Mouse (Mus musculus) ES-Bruce4 (cell line): ENCODE results near the gene Ldhd. TPM values are rescaled to one million over a fixed set of nuclear protein-coding genes. Genes with fewer than 3 reads are reported as not detected.

Source experiments
- H3K27ac ChIP-seq: 2 replicates; pipeline ENCODE4 v1.5.1; 2012; ENCODE audit warnings: low read length, inconsistent platforms; ENCODE audit not compliant: insufficient read depth
- H3K27me3 ChIP-seq: 2 replicates; pipeline ENCODE4 v1.6.1; 2012; ENCODE audit warnings: mild to moderate bottlenecking, low read length, inconsistent platforms; ENCODE audit not compliant: control insufficient read depth, poor library complexity, insufficient read depth, severe bottlenecking
- H3K36me3 ChIP-seq: 2 replicates; pipeline ENCODE4 v1.6.1; 2012; ENCODE audit warnings: inconsistent platforms, mild to moderate bottlenecking, low read length, moderate library complexity; ENCODE audit not compliant: control insufficient read depth, poor library complexity, insufficient read depth, severe bottlenecking
- H3K4me1 ChIP-seq: one replicate; pipeline ENCODE4 v1.8.1; 2011; ENCODE audit warnings: low read length; ENCODE audit not compliant: control insufficient read depth, insufficient read depth
- H3K4me3 ChIP-seq: 2 replicates; pipeline ENCODE4 v1.5.1; 2011; ENCODE audit warnings: low read depth, mild to moderate bottlenecking, low read length
- H3K9ac ChIP-seq: 2 replicates; pipeline ENCODE4 v1.6.1; 2012; ENCODE audit warnings: low read depth, mild to moderate bottlenecking, inconsistent platforms; ENCODE audit not compliant: poor library complexity, severe bottlenecking
- H3K9me3 ChIP-seq: replicated peaks from 2 replicates; pipeline ENCODE4 v1.6.1; 2012; ENCODE audit warnings: mild to moderate bottlenecking, low read length, inconsistent platforms; ENCODE audit not compliant: control insufficient read depth, poor library complexity, insufficient read depth, severe bottlenecking
- CTCF ChIP-seq: IDR thresholded peaks from one replicate; pipeline ENCODE4 v1.8.1; 2011; ENCODE audit warnings: low read depth, low read length
- EP300 ChIP-seq: IDR thresholded peaks from 2 replicates; pipeline ENCODE4 v1.6.1; 2011; ENCODE audit warnings: low read depth, low read length; ENCODE audit not compliant: insufficient read depth
- POLR2A ChIP-seq: IDR thresholded peaks from one replicate; pipeline ENCODE4 v1.8.1; 2011; ENCODE audit warnings: low read length; ENCODE audit not compliant: insufficient read depth
- polyA plus RNA-seq: library from polyadenylated mRNA; stranded (reverse); fragments of >200 nt; gene quantifications from 2 replicates; pipeline ENCODE4 v1.2.4, GENCODE M21; 2011; ENCODE audit warnings: low read depth; ENCODE audit not compliant: missing spikeins, insufficient read depth, insufficient read length

Ldhd gene
- polyA plus RNA-seq, 1 experiment, result 1.7 TPM

- no peak for TF ChIP-seq POLR2A
Measured at GRCm38 (mm10) chr8:111604986-111605385, 25.2 kb downstream of the Ldhd start.

GRCm38 (mm10) chr8:111602050-111602449, 28.1 kb downstream of the Ldhd start:
- no peak overlapping the region for H3K9ac ChIP-seq

More at GRCm38 (mm10) chr8:111604986-111605385, 25.2 kb downstream of the Ldhd start:
- H3K9ac ChIP-seq, result no peak overlapping the region
- no peaks in the 10 kb centered on the region for H3K9me3 ChIP-seq
- no peaks in the 10 kb centered on the region for H3K4me1 ChIP-seq
- no peak overlapping the region for H3K4me3 ChIP-seq
- no peaks in the 10 kb centered on the region for H3K27me3 ChIP-seq
- no peak overlapping the region for H3K27ac ChIP-seq
- H3K36me3 ChIP-seq, result peaks cover 4% of the 10 kb centered on the region; the same call in 1 of the 2 replicates

GRCm38 (mm10) chr8:111599707-111600444, 30.3 kb downstream of the Ldhd start:
- H3K27ac ChIP-seq, result no peak overlapping the region
- TF ChIP-seq CTCF (no peak), POLR2A (no peak), EP300 (no peak)
- no peaks in the 10 kb centered on the region for H3K9me3 ChIP-seq
- H3K4me3 ChIP-seq, result no peak overlapping the region
- H3K36me3 ChIP-seq, result peaks cover 4% of the 10 kb centered on the region; the same call in 1 of the 2 replicates
- H3K9ac ChIP-seq, result no peak overlapping the region
- no peaks in the 10 kb centered on the region for H3K27me3 ChIP-seq
- H3K4me1 ChIP-seq, result peaks cover 2% of the 10 kb centered on the region

More at GRCm38 (mm10) chr8:111602050-111602449, 28.1 kb downstream of the Ldhd start:
- Histone ChIP-seq H3K4me1 (peaks cover 2% of the 10 kb centered on the region), H3K27ac (no peak overlapping the region), H3K4me3 (no peak overlapping the region), H3K36me3 (peaks cover 4% of the 10 kb centered on the region; the same call in 1 of the 2 replicates), H3K9me3 (no peaks in the 10 kb centered on the region), H3K27me3 (no peaks in the 10 kb centered on the region)
- TF ChIP-seq CTCF, result no peak
- TF ChIP-seq EP300, result no peak

- Histone ChIP-seq H3K4me3 (no peak overlapping the region), H3K27ac (no peak overlapping the region), H3K9ac (no peak overlapping the region), H3K27me3 (no peaks in the 10 kb centered on the region), H3K9me3 (no peaks in the 10 kb centered on the region), H3K36me3 (no peaks in the 10 kb centered on the region), H3K4me1 (peaks cover 2% of the 10 kb centered on the region)
- TF ChIP-seq EP300, result no peak
- TF ChIP-seq CTCF, result no peak
- TF ChIP-seq POLR2A, result no peak
Measured at GRCm38 (mm10) chr8:111597310-111597709, 32.9 kb downstream of the Ldhd start.

GRCm38 (mm10) chr8:111596485-111596821, 33.7 kb downstream of the Ldhd start:
- Histone ChIP-seq H3K4me1 (peaks cover 2% of the 10 kb centered on the region), H3K27ac (no peak overlapping the region), H3K9ac (no peak overlapping the region), H3K9me3 (no peaks in the 10 kb centered on the region), H3K27me3 (no peaks in the 10 kb centered on the region), H3K36me3 (no peaks in the 10 kb centered on the region), H3K4me3 (no peak overlapping the region)
- no peak for TF ChIP-seq EP300
- no peak for TF ChIP-seq CTCF
- TF ChIP-seq POLR2A, result no peak

GRCm38 (mm10) chr8:111595712-111596484, 34.3 kb downstream of the Ldhd start:
- TF ChIP-seq POLR2A (no peak), CTCF (no peak), EP300 (no peak)
- no peaks in the 10 kb centered on the region for H3K36me3 ChIP-seq
- H3K4me1 ChIP-seq, result peaks cover 2% of the 10 kb centered on the region
- no peaks in the 10 kb centered on the region for H3K27me3 ChIP-seq
- no peaks in the 10 kb centered on the region for H3K9me3 ChIP-seq
- H3K27ac ChIP-seq, result no peak overlapping the region
- H3K9ac ChIP-seq, result no peak overlapping the region
- H3K4me3 ChIP-seq, result no peak overlapping the region
